Mouse (Mus musculus) frontal cortex, postnatal 14 days (tissue): ENCODE measurements around the gene Bcl11b.

Experiments used
- DNase-seq, 2 experiments: peaks; one replicate each; pipeline ENCODE4 v3.0.0; 2022; ENCODE audit warnings: low spot score in 2 of 2

Bcl11b gene

GRCm38 (mm10) chr12:108003483-108003882, at the start of gene Bcl11b:
Gene Bcl11b, minus strand, starts transcription at chr12:108003602.
- no peak for DNase-seq

GRCm38 (mm10) chr12:108050996-108051395, 47.6 kb upstream of the Bcl11b start:
- DNase-seq = no peak

DNA sequence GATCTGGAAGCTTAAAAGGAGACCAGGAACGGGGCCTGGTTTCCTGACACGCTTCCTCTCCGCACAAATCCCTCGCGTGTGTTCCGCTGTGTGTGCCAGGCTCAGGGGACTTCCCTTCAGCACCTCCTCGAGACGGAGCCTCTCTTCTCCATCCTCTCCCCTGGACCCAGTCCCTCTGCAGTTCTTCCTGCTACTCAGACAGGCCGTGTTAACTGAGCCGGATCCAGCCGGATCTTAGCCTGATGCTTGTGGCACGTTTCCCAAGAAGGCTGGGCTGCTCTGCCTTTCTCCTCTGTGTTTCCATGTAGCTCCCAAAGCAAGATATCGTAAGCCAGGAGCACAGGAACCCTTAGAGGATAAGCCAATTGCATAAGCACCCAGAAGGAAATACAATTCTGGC, 46.2 kb upstream of the Bcl11b start:
- DNase-seq = no peak

- no peak for DNase-seq
These were observed 38.8 kb upstream of the Bcl11b start for GRCm38 (mm10) chr12:108042239-108042571.

- peak; percentile 46 to 63 for DNase-seq
These were observed 38.3 kb upstream of the Bcl11b start for GRCm38 (mm10) chr12:108041571-108042238.

GRCm38 (mm10) chr12:108037446-108037845, 34.0 kb upstream of the Bcl11b start:
- DNase-seq = no peak

- no peak for DNase-seq
These were observed 32.1 kb upstream of the Bcl11b start for GRCm38 (mm10) chr12:108035412-108036078.

GRCm38 (mm10) chr12:108022835-108023615, 19.6 kb upstream of the Bcl11b start:
- DNase-seq = no peak

DNA sequence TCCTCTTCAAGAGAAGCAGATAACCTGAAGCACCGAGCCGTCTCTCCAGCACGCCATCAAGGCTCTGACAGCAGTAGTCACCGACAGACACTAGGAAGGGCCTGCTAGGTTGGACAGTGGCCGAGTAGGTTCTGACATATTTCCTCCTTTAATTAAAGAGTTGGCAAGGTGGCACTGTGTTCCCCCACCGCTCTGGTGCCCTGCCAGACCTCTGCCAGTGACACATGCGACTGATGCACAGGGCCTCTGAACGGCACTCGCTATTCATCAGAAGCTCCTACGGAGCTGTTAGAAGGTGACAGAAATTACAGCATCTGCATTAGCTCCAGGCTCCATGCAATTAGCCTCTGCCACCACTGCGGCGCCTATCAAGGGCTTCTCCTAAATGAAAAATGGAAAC, 8.6 kb upstream of the Bcl11b start:
- DNase-seq = no peak

DNA sequence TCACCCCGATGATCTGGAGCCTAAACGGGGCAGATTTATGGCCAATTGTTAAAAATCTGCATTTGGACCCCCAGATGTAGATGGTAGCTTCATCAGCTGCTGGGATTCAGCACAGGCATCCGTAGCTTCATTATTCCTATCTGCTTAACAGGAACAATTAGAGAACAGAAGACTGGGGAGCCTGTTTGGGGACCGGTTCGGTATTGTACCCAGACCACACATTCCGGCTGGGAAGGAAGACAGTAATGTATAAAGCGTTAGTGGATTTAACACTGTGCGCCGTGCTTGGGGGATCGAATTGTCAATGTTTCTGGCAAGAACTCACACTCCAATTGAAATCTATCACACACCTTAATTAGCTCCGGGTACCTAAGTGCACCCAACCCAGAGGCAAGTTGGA, 6.9 kb upstream of the Bcl11b start:
- no peak for DNase-seq

DNA sequence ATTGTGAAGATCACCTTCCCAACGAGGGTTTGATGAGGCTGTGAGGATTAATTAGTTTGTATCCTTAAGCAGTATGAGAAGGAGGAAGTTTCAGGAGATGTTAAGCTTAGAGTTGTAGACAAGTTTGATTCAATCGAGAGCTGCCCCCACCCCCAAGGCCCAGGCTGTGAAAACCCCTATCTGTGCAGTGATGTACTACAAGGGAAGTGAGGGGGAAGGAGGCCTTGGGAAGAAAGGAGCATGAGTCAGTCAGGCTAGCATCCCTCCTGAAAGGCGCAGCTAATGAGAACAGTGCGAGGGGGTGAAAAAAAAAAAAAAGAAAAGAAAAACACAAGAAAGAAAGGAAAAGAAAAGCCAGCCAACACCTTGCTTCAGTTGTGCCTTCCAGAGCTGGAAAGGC, 5.8 kb upstream of the Bcl11b start:
- DNase-seq = no peak

- peak; percentile 66 to 73 for DNase-seq
These were observed 2.6 kb upstream of the Bcl11b start for GRCm38 (mm10) chr12:108005816-108006626.

DNA sequence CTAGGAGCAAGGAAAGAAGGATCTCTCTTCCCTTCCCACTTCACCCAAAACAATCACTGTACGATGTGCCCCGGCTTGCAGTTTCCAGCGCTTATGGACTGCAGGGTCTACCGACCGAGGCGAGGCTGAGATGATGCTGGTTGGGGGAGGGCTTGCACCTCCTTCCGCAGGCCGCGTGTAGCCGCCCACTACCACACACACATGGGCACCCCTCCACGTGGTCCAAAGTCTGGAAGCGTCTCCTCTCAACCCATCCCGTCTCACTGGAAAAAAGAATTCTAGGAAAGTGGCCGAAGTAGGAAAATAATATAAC, 2.0 kb upstream of the Bcl11b start:
- DNase-seq = no peak

DNA sequence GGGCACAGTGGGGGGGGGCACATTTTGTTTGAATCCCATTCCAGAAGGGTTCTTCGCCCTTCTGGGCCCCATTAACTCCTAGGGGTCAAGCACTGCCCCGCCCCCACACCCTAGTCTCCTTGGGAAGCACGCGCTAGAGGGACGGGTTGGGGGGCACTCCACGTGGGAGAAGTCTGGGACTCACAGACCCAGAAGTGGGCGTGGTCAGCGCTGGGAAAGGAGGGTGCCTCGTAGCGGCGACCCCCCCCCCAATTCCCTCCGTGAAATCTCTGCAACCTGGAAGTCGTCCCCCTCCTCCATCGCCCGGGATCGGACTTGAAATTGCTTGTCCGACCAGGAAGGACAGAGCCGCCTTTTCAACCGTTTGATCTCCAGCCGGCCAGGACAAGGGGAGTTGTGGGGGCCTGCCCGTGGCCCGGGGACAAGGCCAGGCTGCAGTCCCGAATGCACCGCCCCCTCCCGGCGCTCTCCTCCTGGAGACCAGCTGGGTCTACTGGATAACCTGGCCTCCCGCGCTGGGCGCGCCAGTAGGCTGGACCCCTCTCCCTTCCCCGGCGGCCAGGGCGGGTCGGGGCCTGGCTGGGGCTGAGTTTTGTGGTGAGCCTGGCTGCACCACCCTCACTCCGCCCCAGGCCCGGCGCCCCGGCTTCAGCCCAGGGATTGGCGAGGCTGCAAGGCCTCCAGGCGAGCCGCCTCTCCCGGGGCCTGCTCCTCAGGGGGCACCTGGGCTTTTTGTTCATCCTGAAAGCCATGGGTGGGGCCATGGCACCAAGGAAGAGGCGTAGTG, 1.5 kb upstream of the Bcl11b start:
- DNase-seq = no peak

DNA sequence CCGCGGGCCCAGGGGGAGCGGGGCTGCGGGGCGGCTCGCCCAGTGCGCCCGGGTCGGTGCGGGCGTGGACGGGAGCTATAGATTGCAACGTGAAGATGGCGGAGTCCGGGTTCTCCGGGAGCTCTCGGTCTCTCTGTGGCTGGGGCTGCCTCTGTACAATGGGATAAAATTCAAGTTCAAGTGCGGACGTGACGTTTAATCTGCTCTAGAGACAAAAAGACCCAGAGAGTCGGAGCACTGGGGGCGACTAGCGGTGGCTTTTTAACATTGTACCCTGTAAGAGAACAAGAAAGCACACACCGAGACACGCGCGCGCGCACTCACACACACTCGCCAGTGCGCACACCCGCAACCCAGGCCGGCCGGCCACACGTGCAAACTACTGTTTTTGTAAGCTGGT, 526 bp upstream of the Bcl11b start:
- DNase-seq = peak; percentile 73 to 76

GRCm38 (mm10) chr12:108002436-108003189, 789 bp downstream of the Bcl11b start:
- no peak for DNase-seq

GRCm38 (mm10) chr12:108001652-108002340, 1.6 kb downstream of the Bcl11b start:
- no peak for DNase-seq

DNA sequence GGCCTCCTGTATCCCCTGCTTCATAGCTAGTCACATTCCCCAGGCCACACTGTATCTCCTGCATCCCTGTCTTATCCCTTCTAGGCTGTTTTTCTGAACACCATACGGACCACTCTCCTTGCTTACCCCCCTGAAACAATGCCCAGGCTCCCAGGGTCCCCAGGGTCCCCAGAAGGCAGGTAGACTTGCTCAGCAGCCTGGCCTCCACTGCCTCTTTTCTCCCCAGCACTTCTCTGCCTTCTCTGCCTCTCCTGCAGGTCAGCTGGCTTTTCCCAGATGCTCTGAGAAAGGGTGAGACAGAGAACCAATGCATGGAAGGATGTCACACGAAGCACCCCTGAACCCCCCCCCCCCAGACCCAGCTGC, 2.7 kb downstream of the Bcl11b start:
- no peak for DNase-seq

DNA sequence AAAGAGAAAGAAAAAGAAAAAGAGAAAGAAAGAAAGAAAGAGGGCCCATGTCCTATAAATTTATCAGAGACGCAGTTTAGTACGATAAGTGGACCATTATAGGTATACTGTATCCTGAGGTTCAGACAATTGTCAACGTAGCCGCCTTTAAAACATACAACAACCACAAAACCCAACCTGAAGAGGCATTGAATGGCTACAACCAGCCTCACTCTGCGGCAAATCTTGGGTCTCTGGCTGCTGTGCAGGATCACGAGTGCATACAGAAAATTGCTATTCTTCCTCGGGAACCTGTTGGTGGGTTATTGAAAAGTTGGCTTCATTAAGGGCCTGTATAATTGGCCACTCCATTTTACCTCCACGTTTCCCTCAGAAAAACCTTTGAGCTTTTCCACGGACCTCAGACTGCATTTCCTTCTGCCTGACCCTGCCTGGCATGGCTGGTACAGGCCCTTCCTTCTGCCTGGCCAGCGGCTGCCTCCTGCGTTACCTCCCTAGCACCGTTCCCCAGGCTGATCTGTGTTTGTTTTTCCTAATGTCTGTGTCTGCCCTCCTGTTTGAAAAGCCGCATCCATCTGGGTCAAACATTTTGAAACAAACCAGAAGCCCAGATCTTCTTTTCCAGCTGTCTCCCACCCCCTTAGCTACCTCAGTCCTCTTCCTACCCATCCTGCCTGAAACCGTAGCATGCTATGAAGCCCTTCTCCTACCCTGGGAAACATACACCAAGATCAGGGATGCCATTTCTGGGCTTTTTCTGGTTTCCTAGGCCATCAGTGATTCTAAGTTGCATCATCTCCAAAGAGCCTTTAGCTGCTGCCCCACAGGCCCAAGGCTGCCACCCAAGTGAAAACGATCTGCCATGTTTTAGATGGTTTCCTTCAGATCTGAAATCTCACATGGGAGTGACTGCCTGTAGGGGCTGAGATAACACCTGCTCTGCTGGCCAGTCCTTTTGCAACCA, 3.4 kb downstream of the Bcl11b start:
- no peak for DNase-seq
